Mouse (Mus musculus) liver, adult (tissue): ENCODE data around the gene Nat14.

Experiments
- GATA4 ChIP-seq: IDR thresholded peaks from 2 replicates; pipeline ENCODE4 v1.6.1; 2014; ENCODE audit warnings: mild to moderate bottlenecking, low read length; ENCODE audit not compliant: insufficient replicate concordance

Nat14 gene

GRCm38 (mm10) chr7:4921824-4922482 is at the start of gene Nat14:
Nat14 (plus strand) TSS chr7:4922028.
- TF ChIP-seq GATA4, result no peak

GRCm38 (mm10) chr7:4876753-4877221 is 45.0 kb upstream of the Nat14 start, which contains the start of gene Isoc2a:
Isoc2a (plus strand) TSS chr7:4877153.
- peak; percentile 87; the same call in 1 of the 2 replicates for TF ChIP-seq GATA4

- no peak for TF ChIP-seq GATA4
Observed at GRCm38 (mm10) chr7:4877226-4877625, 44.6 kb upstream of the Nat14 start.

- TF ChIP-seq GATA4, result no peak
Observed at GRCm38 (mm10) chr7:4878186-4878585, 43.6 kb upstream of the Nat14 start.

- TF ChIP-seq GATA4, result no peak
Observed at GRCm38 (mm10) chr7:4886680-4887079, 35.1 kb upstream of the Nat14 start.

- TF ChIP-seq GATA4, result no peak
Observed at GRCm38 (mm10) chr7:4895186-4895585, 26.6 kb upstream of the Nat14 start.

GRCm38 (mm10) chr7:4898851-4899648 is 22.8 kb upstream of the Nat14 start:
- TF ChIP-seq GATA4, result no peak

GRCm38 (mm10) chr7:4899649-4900522 is 21.9 kb upstream of the Nat14 start:
- no peak for TF ChIP-seq GATA4

- no peak for TF ChIP-seq GATA4
Observed at GRCm38 (mm10) chr7:4900523-4900851, 21.3 kb upstream of the Nat14 start.

GRCm38 (mm10) chr7:4901171-4901570 is 20.7 kb upstream of the Nat14 start:
- no peak for TF ChIP-seq GATA4

- TF ChIP-seq GATA4, result no peak
Observed at GRCm38 (mm10) chr7:4902404-4902803, 19.4 kb upstream of the Nat14 start.

GRCm38 (mm10) chr7:4906466-4906950 is 15.3 kb upstream of the Nat14 start, which contains the start of gene Gm36210:
Gm36210 (minus strand) TSS chr7:4906516.
- TF ChIP-seq GATA4, result no peak

GRCm38 (mm10) chr7:4911561-4911960 is 10.3 kb upstream of the Nat14 start:
- no peak for TF ChIP-seq GATA4

GRCm38 (mm10) chr7:4912248-4912647 is 9.6 kb upstream of the Nat14 start:
- TF ChIP-seq GATA4, result no peak

- TF ChIP-seq GATA4, result peak; percentile 69; the same call in 1 of the 2 replicates
Observed at GRCm38 (mm10) chr7:4915007-4915665, 6.7 kb upstream of the Nat14 start, which contains the start of gene Zfp628. Zfp628 (plus strand) TSS chr7:4915217.
